Mouse (Mus musculus): ENCODE measurements around the gene Shisa5. TPM values are rescaled to one million over a fixed set of nuclear protein-coding genes. Genes with fewer than 3 reads are reported as not detected.
A peak's percentile ranks its signal among the peaks of the same experiment; 100 is the strongest.

The Shisa5 gene
- polyA plus RNA-seq, 1 experiment from 2014 or later: 122 TPM

GRCm38 (mm10) chr9:109080516-109080915 lies 42.2 kb downstream of the Shisa5 start:
- H3K4me3 ChIP-seq (replicated peaks; ENCODE audit: low read depth, low read length): no peak overlapping the region
- peaks cover 17% of the 10 kb centered on the region; the same call in 1 of the 2 replicates for H3K4me1 ChIP-seq (replicated peaks; ENCODE audit: insufficient read depth, low read length)
- H3K27ac ChIP-seq: no peak overlapping the region
- no peaks in the 10 kb centered on the region for H3K9me3 ChIP-seq (replicated peaks; ENCODE audit: low read length)
- DNase-seq (ENCODE audit: low spot score) (no peak), ATAC-seq (replicated peaks; ENCODE audit: low FRiP score, low read depth) (no peak)
- 94% methylated on average over 3 of the region's 3 CpGs for WGBS
- H3K27me3 ChIP-seq (ENCODE audit: insufficient read depth, low read length): no peaks in the 10 kb centered on the region
- TF ChIP-seq CTCF (IDR thresholded peaks at IDR 0.05; ENCODE audit: low read depth): no peak
- H3K9ac ChIP-seq (ENCODE audit: low read depth, low read length): no peak overlapping the region
- 0 out of 2 replicates have a peak, but pooled peaks cover 8% of the 10 kb centered on the region for H3K36me3 ChIP-seq (ENCODE audit: insufficient read depth, low read length)
- H3K4me2 ChIP-seq (ENCODE audit: low read length): no peak overlapping the region

GRCm38 (mm10) chr9:109081749-109082123 lies 43.4 kb downstream of the Shisa5 start:
- H3K9me3 ChIP-seq (replicated peaks; ENCODE audit: low read length): no peaks in the 10 kb centered on the region
- peak overlapping the region; percentile 75 for H3K27ac ChIP-seq
- H3K36me3 ChIP-seq (ENCODE audit: insufficient read depth, low read length): 0 out of 2 replicates have a peak, but pooled peaks cover 8% of the 10 kb centered on the region
- no peaks in the 10 kb centered on the region for H3K27me3 ChIP-seq (ENCODE audit: insufficient read depth, low read length)
- ATAC-seq (replicated peaks; ENCODE audit: low FRiP score, low read depth): peak; percentile 22; the same call in 1 of the 2 replicates
- H3K9ac ChIP-seq (ENCODE audit: low read depth, low read length): peak overlapping the region; percentile 78
- no peak for TF ChIP-seq CTCF (IDR thresholded peaks at IDR 0.05; ENCODE audit: low read depth)
- H3K4me3 ChIP-seq (replicated peaks; ENCODE audit: low read depth, low read length): peak overlapping the region; percentile 67
- peaks cover 17% of the 10 kb centered on the region; the same call in 1 of the 2 replicates for H3K4me1 ChIP-seq (replicated peaks; ENCODE audit: insufficient read depth, low read length)
- WGBS: 3% methylated on average over 11 of the region's 11 CpGs
- DNase-seq (ENCODE audit: low spot score): no peak
- peak overlapping the region; percentile 66 for H3K4me2 ChIP-seq (ENCODE audit: low read length)

GRCm38 (mm10) chr9:109082124-109082800 lies 43.9 kb downstream of the Shisa5 start, which contains the start of the genes Ccdc51 and Tma7:
Ccdc51 (plus strand) TSS chr9:109082493.
Tma7 (minus strand) TSS chr9:109082587.
- TF ChIP-seq CTCF (IDR thresholded peaks at IDR 0.05; ENCODE audit: low read depth): no peak
- Histone ChIP-seq H3K4me1 (replicated peaks; ENCODE audit: insufficient read depth, low read length) (peaks cover 17% of the 10 kb centered on the region; the same call in 1 of the 2 replicates), H3K27ac (peak within 1 kb of the TSS; percentile 75), H3K27me3 (ENCODE audit: insufficient read depth, low read length) (no peaks in the 10 kb centered on the region), H3K36me3 (ENCODE audit: insufficient read depth, low read length) (0 out of 2 replicates have a peak, but pooled peaks cover 8% of the 10 kb centered on the region), H3K9ac (ENCODE audit: low read depth, low read length) (peak within 1 kb of the TSS; percentile 78), H3K4me2 (ENCODE audit: low read length) (peak within 1 kb of the TSS; percentile 66), H3K9me3 (replicated peaks; ENCODE audit: low read length) (no peaks in the 10 kb centered on the region), H3K4me3 (replicated peaks; ENCODE audit: low read depth, low read length) (peak within 1 kb of the TSS; percentile 67)
- DNase-seq (ENCODE audit: low spot score) (peak; percentile 94), ATAC-seq (replicated peaks; ENCODE audit: low FRiP score, low read depth) (peak; percentile 96)
- under 1% methylated on average over 37 of the region's 37 CpGs for WGBS

- TF ChIP-seq CTCF (IDR thresholded peaks at IDR 0.05; ENCODE audit: low read depth): peak; percentile 77
- no peaks in the 10 kb centered on the region for H3K27me3 ChIP-seq (ENCODE audit: insufficient read depth, low read length)
- H3K9ac ChIP-seq (ENCODE audit: low read depth, low read length): no peak overlapping the region
- H3K4me1 ChIP-seq (replicated peaks; ENCODE audit: insufficient read depth, low read length): peaks cover 17% of the 10 kb centered on the region; the same call in 1 of the 2 replicates
- H3K27ac ChIP-seq: no peak overlapping the region
- ATAC-seq (replicated peaks; ENCODE audit: low FRiP score, low read depth): no peak
- H3K36me3 ChIP-seq (ENCODE audit: insufficient read depth, low read length): 0 out of 2 replicates have a peak, but pooled peaks cover 8% of the 10 kb centered on the region
- H3K9me3 ChIP-seq (replicated peaks; ENCODE audit: low read length): no peaks in the 10 kb centered on the region
- DNase-seq (ENCODE audit: low spot score): peak; percentile 84
- H3K4me2 ChIP-seq (ENCODE audit: low read length): no peak overlapping the region
- H3K4me3 ChIP-seq (replicated peaks; ENCODE audit: low read depth, low read length): no peak overlapping the region
- 21% methylated on average over 2 of the region's 2 CpGs for WGBS
These were observed 46.6 kb downstream of the Shisa5 start for GRCm38 (mm10) chr9:109084922-109085321.

- DNase-seq (ENCODE audit: low spot score) (peak; percentile 88), ATAC-seq (replicated peaks; ENCODE audit: low FRiP score, low read depth) (no peak)
- Histone ChIP-seq H3K9me3 (replicated peaks; ENCODE audit: low read length) (no peaks in the 10 kb centered on the region), H3K27ac (no peak overlapping the region), H3K9ac (ENCODE audit: low read depth, low read length) (no peak overlapping the region), H3K4me3 (replicated peaks; ENCODE audit: low read depth, low read length) (no peak overlapping the region), H3K27me3 (ENCODE audit: insufficient read depth, low read length) (no peaks in the 10 kb centered on the region), H3K4me1 (replicated peaks; ENCODE audit: insufficient read depth, low read length) (peaks cover 10% of the 10 kb centered on the region; the same call in 1 of the 2 replicates), H3K4me2 (ENCODE audit: low read length) (no peak overlapping the region), H3K36me3 (ENCODE audit: insufficient read depth, low read length) (no peaks in the 10 kb centered on the region)
- 11% methylated on average over 5 of the region's 5 CpGs for WGBS
- TF ChIP-seq CTCF (IDR thresholded peaks at IDR 0.05; ENCODE audit: low read depth): peak; percentile 80
These were observed 49.6 kb downstream of the Shisa5 start for GRCm38 (mm10) chr9:109087987-109088386.

- no peak for ATAC-seq (replicated peaks; ENCODE audit: low FRiP score, low read depth)
- no peak for TF ChIP-seq CTCF (IDR thresholded peaks at IDR 0.05; ENCODE audit: low read depth)
- H3K4me1 ChIP-seq (replicated peaks; ENCODE audit: insufficient read depth, low read length): peaks cover 20% of the 10 kb centered on the region
- 0 out of 2 replicates have a peak overlapping the region, but pooled peaks have one; percentile 16 for H3K27ac ChIP-seq
- H3K4me2 ChIP-seq (ENCODE audit: low read length): no peak overlapping the region
- H3K9me3 ChIP-seq (replicated peaks; ENCODE audit: low read length): no peaks in the 10 kb centered on the region
- no peaks in the 10 kb centered on the region for H3K36me3 ChIP-seq (ENCODE audit: insufficient read depth, low read length)
- 43% methylated on average over 15 of the region's 15 CpGs for WGBS
- H3K9ac ChIP-seq (ENCODE audit: low read depth, low read length): no peak overlapping the region
- no peaks in the 10 kb centered on the region for H3K27me3 ChIP-seq (ENCODE audit: insufficient read depth, low read length)
- no peak overlapping the region for H3K4me3 ChIP-seq (replicated peaks; ENCODE audit: low read depth, low read length)
- no peak for DNase-seq (ENCODE audit: low spot score)
These were observed 52.1 kb downstream of the Shisa5 start for GRCm38 (mm10) chr9:109090446-109090845.
